Mouse (Mus musculus) kidney, embryonic 14.5 days (tissue): Measurements from ENCODE around the gene Rgs11. TPM values are rescaled to one million over a fixed set of nuclear protein-coding genes. Genes with fewer than 3 reads are reported as not detected.

Experiments used
- ATAC-seq: fragments of 200-750 bp; cut with Nextera tagmentation; 2 replicates; pipeline ENCODE4 v1.8.0; 2017; ENCODE audit warnings: moderate number of reproducible peaks, mild to moderate bottlenecking, moderate TSS enrichment, moderate library complexity; ENCODE audit not compliant: low FRiP score, low TSS enrichment
- H3K27ac ChIP-seq: fragments of 300-500 bp; sonication (generic); 2 replicates; pipeline ENCODE4 v1.5.1; 2014; ENCODE audit warnings: low read depth, mild to moderate bottlenecking, low read length, moderate library complexity, mixed read lengths
- H3K27me3 ChIP-seq: fragments of 300-500 bp; sonication (generic); 2 replicates; pipeline ENCODE4 v1.6.1; 2014; ENCODE audit warnings: mild to moderate bottlenecking, low read length; ENCODE audit not compliant: control insufficient read depth, insufficient read depth
- H3K36me3 ChIP-seq: fragments of 300-500 bp; sonication (generic); 2 replicates; pipeline ENCODE4 v1.6.1; 2014; ENCODE audit warnings: low read length, mixed read lengths; ENCODE audit not compliant: control insufficient read depth, insufficient read depth
- H3K4me1 ChIP-seq: fragments of 300-500 bp; sonication (generic); 2 replicates; pipeline ENCODE4 v1.6.1; 2014; ENCODE audit warnings: low read length, mixed read lengths; ENCODE audit not compliant: control insufficient read depth, insufficient read depth
- H3K4me2 ChIP-seq: fragments of 300-500 bp; sonication (generic); replicated peaks from 2 replicates; pipeline ENCODE4 v1.6.1; 2014; ENCODE audit warnings: low read depth, mild to moderate bottlenecking, low read length
- H3K4me3 ChIP-seq: fragments of 300-500 bp; sonication (generic); 2 replicates; pipeline ENCODE4 v1.5.1; 2014; ENCODE audit warnings: mild to moderate bottlenecking, low read length
- H3K9ac ChIP-seq: fragments of 300-500 bp; sonication (generic); 2 replicates; pipeline ENCODE4 v1.6.1; 2014; ENCODE audit warnings: low read depth, mild to moderate bottlenecking, low read length, moderate library complexity
- H3K9me3 ChIP-seq: fragments of 300-500 bp; sonication (generic); 2 replicates; pipeline ENCODE4 v1.6.1; 2016; ENCODE audit warnings: low read length; ENCODE audit not compliant: control insufficient read depth
- WGBS: fragments of 180-500 bp; shearing (Covaris S2); extraction: QIAGEN DNeasy Blood & Tissue Kit; methylation state at CpG from one replicate; pipeline ENCODE4 v1.1.7; 2014; 5-methylcytosine and 5-hydroxymethylcytosine counted together
- polyA plus RNA-seq: library from polyadenylated mRNA; unstranded; fragments of >200 nt; fragmentation: Nextera tagmentation; extraction: Ambion mirVana; gene quantifications from 2 replicates; pipeline ENCODE4 v1.2.1, GENCODE M21; 2014

Gene Rgs11
- polyA plus RNA-seq, 1 experiment from 2014 or later: 5.9 TPM

DNA sequence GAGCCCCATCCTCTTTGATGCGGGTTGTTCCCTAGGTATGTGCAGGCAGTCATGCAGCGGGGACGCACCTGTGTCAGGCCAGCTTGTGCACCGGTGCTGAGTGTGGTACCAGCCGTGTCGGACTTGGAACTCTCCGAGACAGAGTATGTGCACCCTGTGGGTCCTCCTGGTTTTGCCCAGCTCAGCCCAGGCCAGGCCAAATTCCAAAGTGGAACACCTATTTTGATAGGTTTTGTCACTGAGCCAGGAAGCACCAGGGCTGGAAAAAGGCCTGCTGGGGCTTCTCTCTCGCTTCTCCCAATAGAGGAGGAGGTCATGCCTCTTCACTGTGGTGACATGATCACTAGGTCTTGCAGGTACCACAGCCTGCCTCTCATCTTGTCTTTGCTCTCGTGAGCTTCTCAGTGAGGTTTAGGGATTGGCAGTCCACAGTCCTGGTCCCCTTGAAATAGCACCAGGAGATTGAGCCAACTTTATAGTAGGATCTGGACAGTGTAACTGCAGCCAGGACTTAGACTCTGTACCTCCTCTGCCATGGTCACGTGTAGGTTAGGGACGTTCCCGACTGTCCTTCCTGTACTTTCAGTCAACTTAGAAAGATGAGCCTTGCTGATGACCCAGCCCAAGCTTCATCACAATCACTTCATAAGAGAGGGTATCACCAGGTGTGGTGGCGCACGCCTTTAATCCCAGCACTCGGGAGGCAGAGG lies 10.1 kb upstream of the Rgs11 start:
- WGBS: 95% methylated on average over 15 of the region's 15 CpGs
- Histone ChIP-seq H3K4me2 (no peak overlapping the region), H3K4me1 (no peaks in the 10 kb centered on the region), H3K27ac (no peak overlapping the region), H3K9ac (no peak overlapping the region), H3K9me3 (no peaks in the 10 kb centered on the region), H3K36me3 (peaks cover 89% of the 10 kb centered on the region), H3K27me3 (no peaks in the 10 kb centered on the region), H3K4me3 (no peak overlapping the region)
- no peak for ATAC-seq

DNA sequence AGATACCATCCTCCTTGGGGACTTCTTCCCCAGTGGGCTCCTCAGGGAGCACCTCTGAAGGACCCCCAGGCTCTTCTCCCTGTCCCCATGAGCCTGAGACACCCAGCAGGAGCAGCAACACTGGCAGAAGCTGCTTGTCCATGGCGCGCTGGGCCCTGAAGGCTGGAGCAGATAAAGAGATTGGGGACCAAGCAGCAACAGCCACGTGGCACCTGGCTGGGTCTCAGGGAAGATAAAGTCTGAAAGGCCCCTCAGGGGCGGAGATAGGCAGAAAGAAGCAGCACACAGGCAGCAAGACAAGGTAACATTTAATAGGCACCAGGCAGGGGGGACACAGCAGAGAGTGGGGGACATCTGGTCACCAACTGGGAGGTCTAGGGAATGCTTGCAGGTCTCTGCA lies 3.9 kb upstream of the Rgs11 start, which contains the start of gene Pdia2:
Pdia2 (minus strand) TSS at position 196 of the 400 bp plus-strand sequence.
- no peak within 1 kb of the TSS for H3K27ac ChIP-seq
- H3K4me1 ChIP-seq: peaks cover 8% of the 10 kb centered on the region
- H3K9me3 ChIP-seq: no peaks in the 10 kb centered on the region
- 80% methylated on average over 4 of the region's 4 CpGs for WGBS
- no peak within 1 kb of the TSS for H3K9ac ChIP-seq
- no peak within 1 kb of the TSS for H3K4me2 ChIP-seq
- ATAC-seq: no peak
- H3K4me3 ChIP-seq: no peak within 1 kb of the TSS
- H3K27me3 ChIP-seq: peaks cover 38% of the 10 kb centered on the region
- H3K36me3 ChIP-seq: peaks cover 31% of the 10 kb centered on the region

GRCm38 (mm10) chr17:26200831-26201705 lies 1.7 kb upstream of the Rgs11 start:
- peaks cover 16% of the 10 kb centered on the region for H3K4me1 ChIP-seq
- no peak overlapping the region for H3K27ac ChIP-seq
- peak; percentile 56 for ATAC-seq
- WGBS: under 1% methylated on average over 67 of the region's 92 CpGs
- peak overlapping the region; percentile 66 for H3K9ac ChIP-seq
- H3K27me3 ChIP-seq: peaks cover 42% of the 10 kb centered on the region
- peaks cover 13% of the 10 kb centered on the region; the same call in 1 of the 2 replicates for H3K36me3 ChIP-seq
- no peaks in the 10 kb centered on the region for H3K9me3 ChIP-seq
- peak overlapping the region; percentile 57 for H3K4me3 ChIP-seq
- peak overlapping the region; percentile 99 for H3K4me2 ChIP-seq

DNA sequence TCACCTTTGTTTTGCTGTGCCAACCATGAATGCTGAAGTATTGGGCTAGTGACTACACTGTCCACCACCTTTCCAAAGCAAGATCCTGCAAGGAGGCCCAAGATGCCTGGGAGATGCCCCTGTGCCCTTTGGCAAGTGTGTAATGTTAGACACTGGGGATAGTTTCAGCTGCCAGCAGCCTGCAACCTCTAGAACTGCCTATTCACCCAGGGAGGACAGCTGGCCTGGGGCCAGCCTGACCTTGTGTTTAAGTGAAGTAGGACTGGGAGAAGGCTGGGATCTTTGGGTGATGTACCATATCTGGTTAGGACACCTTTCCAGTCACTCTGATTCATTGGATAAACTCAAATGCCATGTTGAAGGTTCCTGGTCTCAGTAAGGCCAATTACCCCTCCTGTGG lies 753 bp upstream of the Rgs11 start:
- no peak overlapping the region for H3K27ac ChIP-seq
- peaks cover 16% of the 10 kb centered on the region for H3K4me1 ChIP-seq
- peaks cover 42% of the 10 kb centered on the region for H3K27me3 ChIP-seq
- H3K9me3 ChIP-seq: no peaks in the 10 kb centered on the region
- H3K36me3 ChIP-seq: peaks cover 7% of the 10 kb centered on the region; the same call in 1 of the 2 replicates
- no peak overlapping the region for H3K4me2 ChIP-seq
- ATAC-seq: no peak
- H3K4me3 ChIP-seq: no peak overlapping the region
- no peak overlapping the region for H3K9ac ChIP-seq

- peak overlapping the region; percentile 50 for H3K9ac ChIP-seq
- H3K4me2 ChIP-seq: peak overlapping the region; percentile 88
- no peak for ATAC-seq
- no peaks in the 10 kb centered on the region for H3K9me3 ChIP-seq
- peaks cover 16% of the 10 kb centered on the region for H3K4me1 ChIP-seq
- 2% methylated on average over 30 of the region's 30 CpGs for WGBS
- no peaks in the 10 kb centered on the region for H3K36me3 ChIP-seq
- H3K4me3 ChIP-seq: peak overlapping the region; percentile 50
- no peak overlapping the region for H3K27ac ChIP-seq
- H3K27me3 ChIP-seq: peaks cover 42% of the 10 kb centered on the region
Measured at GRCm38 (mm10) chr17:26203321-26203811, 615 bp downstream of the Rgs11 start.

DNA sequence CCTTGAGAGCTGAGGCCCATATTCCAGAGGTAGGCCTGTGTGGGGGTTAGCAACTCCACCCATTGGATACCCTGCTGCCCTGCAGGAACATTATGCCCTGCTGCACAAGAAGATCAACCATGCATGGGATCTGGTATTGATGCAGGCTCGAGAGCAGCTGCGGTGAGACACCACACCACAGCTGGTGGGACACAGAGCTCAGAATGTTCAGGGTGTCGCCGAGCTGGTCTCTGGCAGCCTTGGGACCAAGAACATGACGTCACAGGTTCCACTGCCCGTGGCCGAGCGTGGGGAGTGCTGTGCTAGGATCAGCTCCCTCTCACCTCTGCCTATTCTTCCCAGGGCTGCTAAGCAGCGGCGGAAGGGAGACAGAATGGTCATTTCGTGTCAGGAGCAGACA lies 2.0 kb downstream of the Rgs11 start:
- no peak overlapping the region for H3K27ac ChIP-seq
- H3K4me2 ChIP-seq: no peak overlapping the region; the same call in 1 of the 2 replicates
- peaks cover 42% of the 10 kb centered on the region for H3K27me3 ChIP-seq
- H3K9ac ChIP-seq: no peak overlapping the region
- H3K9me3 ChIP-seq: no peaks in the 10 kb centered on the region
- H3K4me3 ChIP-seq: no peak overlapping the region
- no peak for ATAC-seq
- no peaks in the 10 kb centered on the region for H3K36me3 ChIP-seq
- peaks cover 16% of the 10 kb centered on the region for H3K4me1 ChIP-seq
- WGBS: 24% methylated on average over 11 of the region's 11 CpGs

GRCm38 (mm10) chr17:26206392-26206791 lies 3.6 kb downstream of the Rgs11 start:
- Histone ChIP-seq H3K4me3 (no peak overlapping the region), H3K9ac (no peak overlapping the region), H3K4me2 (no peak overlapping the region), H3K27me3 (peaks cover 26% of the 10 kb centered on the region), H3K27ac (no peak overlapping the region), H3K9me3 (no peaks in the 10 kb centered on the region), H3K36me3 (no peaks in the 10 kb centered on the region), H3K4me1 (peaks cover 16% of the 10 kb centered on the region)
- WGBS: 56% methylated on average over 1 of the region's 1 CpGs
- no peak for ATAC-seq

GRCm38 (mm10) chr17:26207686-26208085 lies 4.9 kb downstream of the Rgs11 start, which contains the start of gene Arhgdig:
Gene Arhgdig (minus strand): TSS chr17:26207786.
- Histone ChIP-seq H3K9ac (no peak within 1 kb of the TSS), H3K4me2 (no peak within 1 kb of the TSS), H3K9me3 (no peaks in the 10 kb centered on the region), H3K36me3 (no peaks in the 10 kb centered on the region; the same call in 1 of the 2 replicates), H3K27me3 (peaks cover 15% of the 10 kb centered on the region), H3K4me1 (peaks cover 15% of the 10 kb centered on the region), H3K4me3 (no peak within 1 kb of the TSS), H3K27ac (no peak within 1 kb of the TSS)
- ATAC-seq: no peak
- WGBS: 85% methylated on average over 12 of the region's 12 CpGs
